Mouse (Mus musculus) thymus, postnatal 36 days (tissue): Measurements from ENCODE around the gene Tsr2.

Source experiments
- DNase-seq, 2 experiments: peaks; one replicate each; pipeline ENCODE4 v3.0.0; 2022; ENCODE audit warnings: mixed read lengths in 2 of 2

Tsr2 gene

DNA sequence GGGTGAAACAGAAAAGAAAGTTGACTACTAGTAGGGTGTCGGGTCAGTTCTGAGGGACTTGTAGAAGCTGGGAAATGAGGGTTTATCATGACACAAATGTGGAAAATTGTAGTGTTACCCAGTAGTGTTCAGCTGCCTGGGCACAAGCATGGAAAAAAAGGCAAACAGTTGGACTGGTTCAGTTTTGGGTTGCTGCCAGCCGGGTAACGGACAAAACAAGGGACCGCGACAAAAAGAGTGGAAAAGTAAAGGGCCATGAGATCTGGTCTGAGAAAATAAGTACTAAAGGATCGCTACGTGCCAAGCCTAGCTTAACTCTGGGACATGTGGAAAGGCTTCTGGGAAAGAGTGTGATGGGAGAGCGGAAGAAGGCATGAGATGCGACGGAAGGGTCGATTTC, 50.0 kb downstream of the Tsr2 start:
- DNase-seq, result no peak

DNA sequence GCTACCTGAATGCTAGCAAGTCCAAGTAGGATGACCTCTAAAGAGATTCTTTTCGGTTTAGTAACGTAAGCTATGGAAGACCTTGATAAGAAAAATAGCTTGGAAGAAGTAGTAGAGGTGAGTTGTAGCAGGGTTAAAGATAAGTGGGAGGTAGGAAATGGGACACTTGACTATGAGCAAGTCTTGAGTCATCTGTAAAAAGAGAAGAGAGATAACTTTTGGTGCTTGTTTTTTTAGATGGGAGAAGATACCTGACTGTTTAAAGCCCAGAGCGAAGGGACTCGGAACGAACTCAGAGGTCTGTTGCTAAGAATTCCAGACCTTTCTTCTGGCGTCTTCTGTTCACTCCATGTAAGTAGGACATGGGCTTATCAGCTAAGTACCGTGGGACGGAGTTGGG, 50.5 kb downstream of the Tsr2 start, which contains the start of gene Fgd1:
Fgd1 (plus strand) TSS at position 301 of the 400 bp plus-strand sequence.
- no peak for DNase-seq

DNA sequence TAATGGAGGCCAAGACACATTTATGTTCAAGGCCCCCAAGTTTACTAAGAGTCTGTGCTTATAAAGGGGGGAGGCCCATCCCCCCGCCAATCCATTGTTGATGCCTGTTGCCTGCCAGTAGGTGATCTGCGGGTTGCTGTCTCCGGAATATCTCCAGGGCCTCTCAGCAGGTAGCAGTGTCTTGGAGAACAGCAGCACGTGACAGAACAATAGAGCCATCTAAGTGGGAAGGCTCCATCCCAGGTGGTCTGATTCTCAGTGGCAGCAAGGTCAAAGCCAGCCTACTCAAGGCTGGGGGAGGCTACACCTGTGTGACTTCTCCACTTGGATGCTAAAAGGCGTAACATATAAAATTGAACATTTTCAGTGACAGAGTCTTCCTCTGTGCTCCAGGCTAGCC, 55.1 kb downstream of the Tsr2 start:
- no peak for DNase-seq
